Mouse (Mus musculus): Measurements from ENCODE around the gene Lmo1.

Lmo1 gene

DNA sequence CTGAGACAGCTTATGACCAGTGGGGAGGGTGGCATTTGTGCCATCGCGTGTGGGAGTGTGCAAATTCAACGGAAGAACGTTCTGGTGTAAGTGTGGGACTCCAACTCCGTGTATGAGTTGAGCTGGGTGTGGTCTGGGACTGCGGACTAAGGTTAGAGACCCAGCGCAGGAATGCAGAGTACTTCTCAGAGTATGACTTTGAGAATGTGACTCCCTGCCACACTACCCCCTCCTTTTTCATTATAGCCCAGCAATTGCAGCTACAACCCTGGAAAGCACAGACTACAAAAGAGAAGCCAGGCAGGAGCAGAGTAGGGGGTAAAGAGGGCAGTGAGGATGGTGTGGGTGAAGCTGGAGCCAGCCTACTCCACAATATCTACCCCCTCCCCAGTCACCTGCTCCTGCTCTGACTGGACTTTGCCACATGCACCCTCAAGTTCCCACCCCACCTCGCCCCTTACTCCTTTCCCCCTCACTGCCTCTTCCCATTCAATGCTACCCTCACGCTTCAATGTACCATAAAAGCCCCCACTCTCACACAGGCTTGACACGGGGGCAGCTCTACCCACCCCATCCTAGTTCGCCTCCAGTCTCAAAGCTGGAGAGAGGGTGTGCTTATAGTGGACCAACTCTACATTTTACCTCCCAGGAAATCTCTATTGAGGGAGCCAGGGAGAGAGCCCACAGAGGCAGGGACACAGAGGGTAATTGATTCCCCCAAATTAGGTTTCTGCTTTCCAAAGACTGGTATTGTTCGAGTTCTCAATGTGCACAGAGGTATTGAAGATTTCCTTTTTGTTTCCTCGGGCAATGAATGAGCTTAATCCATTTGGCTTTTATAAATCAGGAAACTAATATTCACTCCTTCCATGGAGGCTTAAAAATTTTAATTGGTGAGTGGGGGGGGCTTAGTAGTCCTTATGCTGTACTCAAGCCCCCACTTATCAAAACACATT, 941 bp upstream of the Lmo1 start:
- DNase-seq (ENCODE audit: low read depth, low spot score): no peak

- no peak for DNase-seq (ENCODE audit: low read depth, low spot score)
Measured at GRCm38 (mm10) chr7:109174337-109174948, 564 bp downstream of the Lmo1 start.

DNA sequence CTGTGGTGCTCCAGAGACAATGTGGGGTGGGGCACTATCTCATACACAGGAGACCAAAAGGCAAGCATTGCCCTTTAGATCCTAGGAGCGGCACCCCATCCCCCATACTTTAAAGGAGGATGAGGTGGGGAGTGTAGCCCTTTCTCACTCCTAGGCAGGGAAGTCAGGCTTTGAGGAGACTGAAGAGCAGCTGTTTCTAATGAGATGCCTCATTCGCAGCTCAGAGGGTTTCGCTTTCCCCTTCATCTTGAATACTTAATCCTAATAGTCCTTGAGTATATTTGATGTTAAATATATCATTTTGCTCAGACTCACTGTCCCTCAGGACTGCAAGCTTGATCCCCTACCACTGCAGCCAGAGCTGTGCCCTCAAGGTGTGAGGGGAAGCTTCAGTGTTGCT, 3.1 kb downstream of the Lmo1 start:
- no peak for DNase-seq (ENCODE audit: low read depth, low spot score)

DNA sequence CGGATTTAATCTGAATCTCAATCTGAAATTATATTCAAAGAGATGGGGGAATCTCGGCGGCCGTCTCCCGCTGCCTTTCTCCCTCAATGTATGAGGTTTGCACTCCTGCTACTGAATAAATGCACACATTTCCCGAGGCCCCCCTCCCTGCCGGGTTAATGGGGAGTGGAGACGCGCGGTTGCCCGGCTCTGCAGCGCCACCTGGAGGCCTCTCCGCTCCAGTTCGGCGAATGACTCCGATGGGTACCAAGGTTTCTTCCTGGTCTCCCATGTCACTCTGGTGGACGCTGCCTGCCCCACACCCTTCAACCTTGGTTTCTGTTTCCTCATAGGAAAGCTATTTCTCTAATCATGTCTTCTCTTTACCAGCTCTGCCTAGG, 4.6 kb downstream of the Lmo1 start:
- no peak for DNase-seq (ENCODE audit: low read depth, low spot score)

DNA sequence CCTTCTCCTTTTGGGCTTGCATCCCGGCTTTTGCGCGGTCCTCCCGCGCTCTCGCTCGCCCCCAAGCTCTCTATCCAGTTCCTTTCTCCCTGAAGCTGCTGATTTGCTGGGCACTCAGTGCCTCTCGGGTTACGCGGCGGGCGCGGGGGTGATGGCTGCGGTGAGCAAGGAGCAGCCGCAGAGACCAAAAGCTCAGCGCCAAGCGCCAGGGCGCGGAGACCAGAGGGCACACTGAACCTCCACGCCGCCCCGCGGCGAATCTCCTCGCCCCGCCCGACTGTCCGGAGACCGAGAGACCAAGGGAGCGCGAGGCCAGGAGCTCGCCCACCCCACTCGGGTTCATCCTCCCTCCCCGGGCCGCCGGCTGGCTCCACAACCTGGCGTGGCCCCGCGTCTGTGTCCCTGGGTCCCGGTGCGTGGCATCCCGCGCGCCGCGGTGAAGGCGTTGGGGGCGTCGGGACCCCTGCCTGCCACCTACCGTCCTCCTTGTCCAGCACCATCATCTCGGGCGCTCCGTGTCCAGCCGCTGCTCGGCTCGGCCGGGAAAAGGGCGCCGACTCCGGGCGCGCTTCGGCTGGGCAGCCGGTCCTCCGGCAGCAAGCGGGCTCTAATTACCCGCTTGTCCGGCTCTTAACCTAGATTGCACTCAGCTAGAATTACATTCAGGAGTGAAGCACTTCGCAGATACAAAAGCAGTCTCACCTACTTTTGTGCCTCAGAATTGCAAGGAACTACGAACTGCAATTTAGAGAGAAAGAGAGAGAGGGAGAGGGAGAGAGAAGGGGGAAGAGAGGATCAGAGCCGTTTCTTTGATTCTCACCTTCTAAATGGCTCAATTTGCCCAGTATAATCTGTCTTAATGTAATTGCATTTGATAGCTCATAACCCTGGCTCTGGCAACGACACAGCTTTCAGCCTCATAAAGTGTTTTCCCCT, 5.2 kb downstream of the Lmo1 start:
- DNase-seq (ENCODE audit: low read depth, low spot score): no peak

GRCm38 (mm10) chr7:109168716-109169115, 6.3 kb downstream of the Lmo1 start:
- DNase-seq (ENCODE audit: low read depth, low spot score): no peak

- DNase-seq (ENCODE audit: low read depth, low spot score): no peak
Measured at GRCm38 (mm10) chr7:109165931-109166585, 8.9 kb downstream of the Lmo1 start.

GRCm38 (mm10) chr7:109154331-109154730, 20.7 kb downstream of the Lmo1 start:
- DNase-seq (ENCODE audit: low read depth, low spot score): no peak

GRCm38 (mm10) chr7:109153538-109153937, 21.5 kb downstream of the Lmo1 start:
- no peak for DNase-seq (ENCODE audit: low read depth, low spot score)

DNA sequence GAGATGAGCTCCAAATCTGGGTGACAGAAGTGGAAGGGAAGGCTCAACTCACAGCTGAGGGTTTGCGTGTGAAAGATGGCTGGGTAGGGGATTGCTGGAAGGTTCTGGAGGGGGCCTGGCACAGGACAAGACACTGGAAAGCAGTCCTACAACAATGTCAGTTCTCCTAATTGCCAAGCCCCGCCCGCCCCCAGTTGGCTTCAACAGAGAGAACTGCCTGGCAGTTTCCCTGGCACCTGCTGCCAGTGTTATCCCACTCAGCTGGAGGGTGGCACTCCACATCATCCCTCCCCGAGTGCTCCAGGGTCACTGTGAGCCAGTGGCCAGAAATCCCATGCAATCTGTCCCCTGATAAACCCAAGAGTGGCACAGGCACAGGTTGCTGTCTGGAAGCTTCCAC, 23.9 kb downstream of the Lmo1 start:
- DNase-seq (ENCODE audit: low read depth, low spot score): no peak

- no peak for DNase-seq (ENCODE audit: low read depth, low spot score)
Measured at GRCm38 (mm10) chr7:109145211-109145610, 29.8 kb downstream of the Lmo1 start.

DNA sequence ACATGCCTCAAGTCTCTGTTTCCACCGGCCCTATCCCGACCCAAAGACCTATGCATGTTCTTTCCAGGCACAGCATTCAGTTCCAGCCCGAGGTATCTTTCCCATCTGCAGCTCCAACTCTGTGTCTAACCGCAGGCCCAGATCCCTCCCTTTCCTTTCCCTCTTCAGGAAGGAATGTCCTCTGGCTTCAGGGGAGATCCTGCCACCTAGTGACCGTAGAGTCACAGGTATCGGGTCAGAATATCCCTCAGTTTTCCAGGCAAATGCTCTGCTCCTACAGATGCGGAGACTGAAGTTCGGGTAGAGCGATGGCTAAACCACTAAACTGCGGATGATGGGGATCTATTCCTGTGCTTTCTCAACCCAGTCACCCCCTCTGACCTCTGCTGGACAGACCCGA, 30.3 kb downstream of the Lmo1 start:
- no peak for DNase-seq (ENCODE audit: low read depth, low spot score)

DNA sequence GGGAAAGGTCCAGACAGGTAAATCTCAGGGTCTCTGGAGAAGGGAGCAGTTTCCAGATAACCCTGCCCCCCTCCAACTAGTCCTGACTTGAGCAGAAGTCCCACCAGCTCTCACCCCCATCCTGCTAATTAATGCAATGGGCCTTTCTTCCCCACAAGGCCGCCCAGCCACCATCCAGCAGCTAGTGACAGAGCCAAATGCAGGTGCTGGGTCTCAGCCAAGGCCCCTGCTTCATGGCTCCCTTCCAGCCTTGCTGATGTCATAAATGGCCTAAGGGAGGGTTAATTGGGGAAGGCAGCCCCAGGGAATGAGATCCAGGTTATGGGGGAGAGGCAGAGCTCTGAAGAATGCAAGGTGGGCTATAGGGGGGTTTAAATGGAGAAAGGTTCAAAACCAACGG, 32.4 kb downstream of the Lmo1 start:
- DNase-seq (ENCODE audit: low read depth, low spot score): no peak

DNA sequence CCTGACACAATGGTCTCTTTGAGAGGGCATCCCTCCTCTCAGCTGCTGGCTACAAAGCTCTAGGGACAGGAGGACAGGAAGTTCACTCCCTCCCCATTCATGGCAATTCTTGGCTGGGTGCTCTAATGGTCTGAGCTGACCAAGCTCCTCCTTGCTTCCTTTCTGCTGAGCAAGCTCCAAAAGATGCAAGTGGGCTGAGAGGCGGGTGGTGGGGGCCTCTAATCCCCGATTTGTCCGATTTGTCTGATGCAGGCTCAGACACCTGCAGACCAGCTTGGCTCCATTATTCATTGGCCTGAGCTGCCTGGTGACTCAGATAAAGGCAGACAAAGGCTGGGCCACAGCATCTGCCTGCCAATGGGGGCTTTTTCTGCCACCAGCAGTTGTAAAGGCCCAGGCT, 33.3 kb downstream of the Lmo1 start:
- no peak for DNase-seq (ENCODE audit: low read depth, low spot score)

- DNase-seq (ENCODE audit: low read depth, low spot score): peak; percentile 5
Measured at GRCm38 (mm10) chr7:109141054-109141453, 34.0 kb downstream of the Lmo1 start.

- peak; percentile 85 for DNase-seq (ENCODE audit: low read depth, low spot score)
Measured at GRCm38 (mm10) chr7:109139405-109139804, 35.6 kb downstream of the Lmo1 start.

GRCm38 (mm10) chr7:109137441-109137840, 37.6 kb downstream of the Lmo1 start:
- DNase-seq (ENCODE audit: low read depth, low spot score): no peak

DNA sequence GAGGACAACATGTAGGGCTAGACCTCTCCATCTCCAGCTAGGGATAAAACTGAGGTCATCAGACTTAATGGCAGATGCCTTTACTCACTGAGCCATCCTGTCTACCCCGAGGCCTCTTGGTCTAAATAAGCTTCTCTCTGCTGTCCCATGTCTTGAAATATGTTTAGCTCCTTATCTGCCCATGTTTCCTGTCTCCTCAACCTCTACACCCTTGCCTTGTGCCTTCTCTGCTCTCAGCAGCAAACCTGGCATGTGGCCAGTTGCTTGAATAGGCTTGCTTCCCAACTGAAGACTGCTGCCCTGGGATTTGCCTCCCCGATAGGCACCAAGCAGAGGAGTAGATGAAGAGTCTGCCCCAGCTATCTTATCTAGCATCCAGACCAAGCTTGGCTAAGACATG, 43.4 kb downstream of the Lmo1 start:
- DNase-seq (ENCODE audit: low read depth, low spot score): no peak

DNA sequence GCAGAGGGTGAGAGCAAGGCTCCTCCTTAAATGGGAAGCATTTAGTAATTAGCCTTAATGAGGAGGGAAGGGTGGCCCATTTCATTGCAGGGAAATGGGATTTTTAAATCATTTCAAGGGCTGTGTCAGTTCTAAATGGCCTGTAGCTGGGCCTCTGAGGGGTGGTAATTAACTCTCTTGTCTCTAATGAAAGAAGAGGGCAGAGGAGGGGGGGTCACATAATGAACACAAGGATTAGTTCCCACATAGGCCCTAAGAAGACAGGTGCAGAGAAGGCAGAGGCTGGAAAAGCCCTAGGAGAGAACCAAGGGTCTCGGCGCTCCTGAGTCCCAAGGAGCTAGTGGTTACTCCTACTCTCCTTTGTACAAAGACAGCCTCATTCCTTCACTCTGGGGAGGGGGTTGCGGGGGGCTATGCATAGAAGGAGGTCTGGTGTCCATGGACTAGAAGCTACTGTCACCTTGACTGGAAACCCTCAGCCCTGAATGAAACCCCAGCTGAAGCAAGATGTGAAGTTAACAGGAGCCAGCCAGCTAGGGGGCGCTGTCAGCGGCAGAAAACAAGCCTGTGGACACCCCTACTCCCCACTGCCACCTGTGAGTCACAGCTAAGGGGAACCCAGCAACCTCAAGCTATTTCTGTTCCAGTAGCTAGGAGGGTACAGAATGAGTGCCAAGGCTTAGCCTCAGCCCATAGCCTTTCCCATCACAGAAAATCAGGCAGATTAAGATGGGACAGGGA, 44.9 kb downstream of the Lmo1 start:
- no peak for DNase-seq (ENCODE audit: low read depth, low spot score)

- DNase-seq (ENCODE audit: low read depth, low spot score): peak; percentile 23
Measured at GRCm38 (mm10) chr7:109129442-109129841, 45.6 kb downstream of the Lmo1 start.

DNA sequence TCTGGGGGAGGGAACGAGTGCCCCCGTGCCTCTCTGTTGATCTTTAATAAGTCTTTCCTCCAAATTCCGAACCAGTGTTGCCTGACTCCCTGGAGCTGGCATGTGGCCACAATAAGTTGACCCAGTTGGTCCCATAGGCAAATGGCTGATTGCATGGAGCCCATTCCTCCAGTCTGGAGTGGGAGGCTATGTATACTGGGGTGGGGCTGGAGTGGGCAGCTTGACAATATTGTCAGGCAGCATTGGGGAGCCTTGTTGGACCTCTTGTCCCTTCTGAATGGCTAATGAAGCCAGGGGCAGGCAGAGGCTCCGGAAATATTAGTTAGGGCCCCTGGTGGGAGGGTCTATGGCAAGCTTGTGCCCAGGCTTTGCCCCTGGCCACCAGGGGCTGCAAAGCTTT, 59.1 kb downstream of the Lmo1 start:
- no peak for DNase-seq (ENCODE audit: low read depth, low spot score)

Measured in 3T3-L1 (cell line).